ENCODE assay signal across 7 mouse cellular contexts in genomic region chr19:6979001-6979479, GRCm38 (mm10). TPM values are rescaled to one million over a fixed set of nuclear protein-coding genes. Genes with fewer than 3 reads are reported as not detected.
A peak's percentile ranks its signal among the peaks of the same experiment; 100 is the strongest.
DNase-seq lines count a peak whose midpoint lies in the region; ATAC-seq and TF ChIP-seq lines count a peak whose summit lies in the region.

No protein-coding gene starts in this region.

- H3K4me3 ChIP-seq in lung, embryonic 14.5 days (ENCODE audit: low read depth, low read length): peak overlapping the region; percentile 58
- peak overlapping the region; percentile 71 for H3K4me3 ChIP-seq in embryonic facial prominence, embryonic 15.5 days (replicated peaks)
- peak overlapping the region; percentile 78 for H3K4me3 ChIP-seq in intestine, embryonic 16.5 days (ENCODE audit: low read length)
- peak overlapping the region; percentile 88 for H3K4me3 ChIP-seq in liver, embryonic 16.5 days (ENCODE audit: low read depth, low read length)

- no peak for ATAC-seq in lung, embryonic 14.5 days (ENCODE audit: insufficient read depth)
- ATAC-seq in embryonic facial prominence, embryonic 15.5 days (ENCODE audit: insufficient number of reproducible peaks, low FRiP score, low TSS enrichment, low read depth): no peak
- no peak for ATAC-seq in intestine, embryonic 16.5 days
- no peak for ATAC-seq in liver, embryonic 16.5 days (ENCODE audit: low read depth)

- WGBS in lung, embryonic 14.5 days: 5% methylated on average over 11 of the region's 11 CpGs
- WGBS in embryonic facial prominence, embryonic 15.5 days: 10% methylated on average over 11 of the region's 11 CpGs
- 7% methylated on average over 11 of the region's 11 CpGs for WGBS in intestine, embryonic 16.5 days
- WGBS in liver, embryonic 16.5 days (ENCODE audit: insufficient replicate concordance): 8% methylated on average over 11 of the region's 11 CpGs

- peaks cover 15% of the 10 kb centered on the region; the same call in 1 of the 2 replicates for H3K4me1 ChIP-seq in lung, embryonic 14.5 days (ENCODE audit: insufficient read depth)
- peaks cover 53% of the 10 kb centered on the region for H3K4me1 ChIP-seq in embryonic facial prominence, embryonic 15.5 days
- H3K4me1 ChIP-seq in intestine, embryonic 16.5 days (ENCODE audit: control insufficient read depth, insufficient read depth, low read length): peaks cover 35% of the 10 kb centered on the region
- peaks cover 53% of the 10 kb centered on the region for H3K4me1 ChIP-seq in liver, embryonic 16.5 days (ENCODE audit: control insufficient read depth, low read depth, low read length)

- H3K36me3 ChIP-seq in lung, embryonic 14.5 days (ENCODE audit: insufficient read depth): peaks cover 38% of the 10 kb centered on the region
- peaks cover 25% of the 10 kb centered on the region for H3K36me3 ChIP-seq in embryonic facial prominence, embryonic 15.5 days
- H3K36me3 ChIP-seq in intestine, embryonic 16.5 days (ENCODE audit: control insufficient read depth, insufficient read depth, low read length): peaks cover 7% of the 10 kb centered on the region; the same call in 1 of the 2 replicates
- peaks cover 4% of the 10 kb centered on the region for H3K36me3 ChIP-seq in liver, embryonic 16.5 days (ENCODE audit: control insufficient read depth, insufficient read depth)

- peak overlapping the region; percentile 71 for H3K4me2 ChIP-seq in lung, embryonic 14.5 days
- peak overlapping the region; percentile 87 for H3K4me2 ChIP-seq in embryonic facial prominence, embryonic 15.5 days (replicated peaks)
- peak overlapping the region; percentile 83 for H3K4me2 ChIP-seq in intestine, embryonic 16.5 days (ENCODE audit: low read depth, low read length)
- H3K4me2 ChIP-seq in liver, embryonic 16.5 days (ENCODE audit: low read depth, low read length): peak overlapping the region; percentile 96

- peak overlapping the region; percentile 37; the same call in 1 of the 2 replicates for H3K27ac ChIP-seq in lung, embryonic 14.5 days (ENCODE audit: low read depth)
- H3K27ac ChIP-seq in embryonic facial prominence, embryonic 15.5 days (replicated peaks): peak overlapping the region; percentile 81
- peak overlapping the region; percentile 83 for H3K27ac ChIP-seq in intestine, embryonic 16.5 days (ENCODE audit: low read length)
- peak overlapping the region; percentile 93 for H3K27ac ChIP-seq in liver, embryonic 16.5 days (ENCODE audit: low read length)

- TF ChIP-seq CTCF in lung, embryonic 14.5 days (IDR thresholded peaks at IDR 0.05; ENCODE audit: low read depth): no peak

- no peaks in the 10 kb centered on the region for H3K9me3 ChIP-seq in lung, embryonic 14.5 days (ENCODE audit: low read depth, low read length)
- H3K9me3 ChIP-seq in embryonic facial prominence, embryonic 15.5 days (replicated peaks): no peaks in the 10 kb centered on the region
- no peaks in the 10 kb centered on the region for H3K9me3 ChIP-seq in intestine, embryonic 16.5 days (ENCODE audit: control insufficient read depth, low read length)
- no peaks in the 10 kb centered on the region for H3K9me3 ChIP-seq in liver, embryonic 16.5 days (replicated peaks; ENCODE audit: control insufficient read depth, low read length)

- peak overlapping the region; percentile 56 for H3K9ac ChIP-seq in lung, embryonic 14.5 days
- H3K9ac ChIP-seq in embryonic facial prominence, embryonic 15.5 days: peak overlapping the region; percentile 76
- peak overlapping the region; percentile 79 for H3K9ac ChIP-seq in intestine, embryonic 16.5 days (ENCODE audit: low read depth, low read length)
- peak overlapping the region; percentile 81 for H3K9ac ChIP-seq in liver, embryonic 16.5 days (ENCODE audit: low read depth, low read length)

- H3K27me3 ChIP-seq in lung, embryonic 14.5 days (ENCODE audit: insufficient read depth, low read length): no peaks in the 10 kb centered on the region
- no peaks in the 10 kb centered on the region for H3K27me3 ChIP-seq in embryonic facial prominence, embryonic 15.5 days
- H3K27me3 ChIP-seq in intestine, embryonic 16.5 days (replicated peaks; ENCODE audit: control insufficient read depth, insufficient read depth, low read length): no peaks in the 10 kb centered on the region
- no peaks in the 10 kb centered on the region for H3K27me3 ChIP-seq in liver, embryonic 16.5 days (ENCODE audit: control insufficient read depth, insufficient read depth, low read depth, low read length)

- DNase-seq in lung, embryonic 14.5 days: peak; percentile 66
- no peak for DNase-seq in lung, postnatal 14 days
- peak; percentile 67 for DNase-seq in adrenal gland, adult 8-10 months
- DNase-seq in thymus, adult 18-20 months: peak; percentile 49 to 70

RNA-seq across cellular contexts. Expression of gene Fkbp2, which starts 1.3 kb away (rescaled TPM):
- 84.4 and 84.8 TPM in 2 replicates for polyA plus RNA-seq in lung, embryonic 14.5 days (2014; fragmentation: Nextera tagmentation; extraction: Ambion mirVana)
- 100 to 1,000 TPM in 2 of 4 experiments, 10 to 100 TPM in 2; 62.4 to 165 (median 91.8) TPM for total RNA-seq in adrenal gland, adult 8-10 months (2022)
- 112 and 119 TPM in 2 replicates for polyA plus RNA-seq in embryonic facial prominence, embryonic 15.5 days (2015; fragmentation: Nextera tagmentation; extraction: Ambion mirVana)
- polyA plus RNA-seq in intestine, embryonic 16.5 days (2015; fragmentation: Nextera tagmentation; extraction: Ambion mirVana): 176 and 195 TPM in 2 replicates
- polyA plus RNA-seq in liver, embryonic 16.5 days (2015; fragmentation: Nextera tagmentation; extraction: Ambion mirVana): 91.1 and 101 TPM in 2 replicates

RNA-seq across cellular contexts. Expression of gene Plcb3, which starts 2.8 kb away (rescaled TPM):
- polyA plus RNA-seq in lung, embryonic 14.5 days (2014; fragmentation: Nextera tagmentation; extraction: Ambion mirVana): 53.3 and 55.9 TPM in 2 replicates
- 10 to 100 TPM; 40.1 to 83.9 (median 62.1) TPM for total RNA-seq in adrenal gland, adult 8-10 months (2022)
- polyA plus RNA-seq in embryonic facial prominence, embryonic 15.5 days (2015; fragmentation: Nextera tagmentation; extraction: Ambion mirVana): 48.2 and 49.1 TPM in 2 replicates
- 198 and 222 TPM in 2 replicates for polyA plus RNA-seq in intestine, embryonic 16.5 days (2015; fragmentation: Nextera tagmentation; extraction: Ambion mirVana)
- 4.8 and 6.6 TPM in 2 replicates for polyA plus RNA-seq in liver, embryonic 16.5 days (2015; fragmentation: Nextera tagmentation; extraction: Ambion mirVana)

RNA-seq across cellular contexts. Expression of gene Ppp1r14b, which starts 4.3 kb away (rescaled TPM):
- polyA plus RNA-seq in lung, embryonic 14.5 days (2014; fragmentation: Nextera tagmentation; extraction: Ambion mirVana): 218 and 224 TPM in 2 replicates
- total RNA-seq in adrenal gland, adult 8-10 months (2022): 100 to 1,000 TPM; 153 to 231 (median 191) TPM
- polyA plus RNA-seq in embryonic facial prominence, embryonic 15.5 days (2015; fragmentation: Nextera tagmentation; extraction: Ambion mirVana): 224 and 246 TPM in 2 replicates
- polyA plus RNA-seq in intestine, embryonic 16.5 days (2015; fragmentation: Nextera tagmentation; extraction: Ambion mirVana): 57.9 and 58.2 TPM in 2 replicates
- polyA plus RNA-seq in liver, embryonic 16.5 days (2015; fragmentation: Nextera tagmentation; extraction: Ambion mirVana): 15.9 and 17.4 TPM in 2 replicates

RNA-seq across cellular contexts. Expression of gene Vegfb, which starts 8.4 kb away (rescaled TPM):
- 42.5 and 44.6 TPM in 2 replicates for polyA plus RNA-seq in lung, embryonic 14.5 days (2014; fragmentation: Nextera tagmentation; extraction: Ambion mirVana)
- 100 to 1,000 TPM in 1 of 4 experiments, 10 to 100 TPM in 3; 86.5 to 119 (median 95.7) TPM for total RNA-seq in adrenal gland, adult 8-10 months (2022)
- polyA plus RNA-seq in embryonic facial prominence, embryonic 15.5 days (2015; fragmentation: Nextera tagmentation; extraction: Ambion mirVana): 51.5 and 53.2 TPM in 2 replicates
- 18.3 and 21.5 TPM in 2 replicates for polyA plus RNA-seq in intestine, embryonic 16.5 days (2015; fragmentation: Nextera tagmentation; extraction: Ambion mirVana)
- polyA plus RNA-seq in liver, embryonic 16.5 days (2015; fragmentation: Nextera tagmentation; extraction: Ambion mirVana): 7.7 and 10.5 TPM in 2 replicates

RNA-seq across cellular contexts. Expression of gene Dnajc4, which starts 13.3 kb away (rescaled TPM):
- polyA plus RNA-seq in lung, embryonic 14.5 days (2014; fragmentation: Nextera tagmentation; extraction: Ambion mirVana): 18.6 and 22.8 TPM in 2 replicates
- 10 to 100 TPM; 38.4 to 55.9 (median 43.3) TPM for total RNA-seq in adrenal gland, adult 8-10 months (2022)
- 23.9 and 27.9 TPM in 2 replicates for polyA plus RNA-seq in embryonic facial prominence, embryonic 15.5 days (2015; fragmentation: Nextera tagmentation; extraction: Ambion mirVana)
- 26.9 and 29.5 TPM in 2 replicates for polyA plus RNA-seq in intestine, embryonic 16.5 days (2015; fragmentation: Nextera tagmentation; extraction: Ambion mirVana)
- polyA plus RNA-seq in liver, embryonic 16.5 days (2015; fragmentation: Nextera tagmentation; extraction: Ambion mirVana): 9.9 and 10.5 TPM in 2 replicates

Comparison
In these comparisons a context has a peak if more than half of its experiments do, and no peak if none do; other contexts are left out.
1. H3K27ac ChIP-seq: peak in every context shown above with its lines; median percentile 93 in liver, embryonic 16.5 days; 83 in intestine, embryonic 16.5 days; 81 in embryonic facial prominence, embryonic 15.5 days; 37 in lung, embryonic 14.5 days.